Mouse (Mus musculus) embryonic fibroblast, embryonic 13.5 days (primary cell): Measurements from ENCODE around the gene Larp1.

Experiments used
- CTCF ChIP-seq: IDR thresholded peaks from 2 replicates; pipeline ENCODE4 v1.5.1; 2011; ENCODE audit warnings: mild to moderate bottlenecking, control low read depth, low read length, moderate library complexity, borderline replicate concordance; ENCODE audit not compliant: insufficient read depth
- POLR2A ChIP-seq: IDR thresholded peaks from 2 replicates; pipeline ENCODE4 v1.6.1; 2011; ENCODE audit warnings: low read depth, mild to moderate bottlenecking, control low read depth, low read length, moderate library complexity

- TF ChIP-seq CTCF (no peak), POLR2A (no peak)
Observed at GRCm38 (mm10) chr11:58031176-58031575, 22.3 kb downstream of the Larp1 start.
